Mouse (Mus musculus) liver, postnatal 0 days (tissue): ENCODE results near the gene Dtnb.

Experiments
- CTCF ChIP-seq: sonication (generic); IDR thresholded peaks from 2 replicates; pipeline ENCODE4 v1.5.1; 2016; ENCODE audit warnings: antibody characterized with exemption, low read depth
- EP300 ChIP-seq: IDR thresholded peaks from 2 replicates; pipeline ENCODE4 v1.6.1; 2016; ENCODE audit warnings: antibody characterized with exemption, low read depth, mild to moderate bottlenecking

DNA sequence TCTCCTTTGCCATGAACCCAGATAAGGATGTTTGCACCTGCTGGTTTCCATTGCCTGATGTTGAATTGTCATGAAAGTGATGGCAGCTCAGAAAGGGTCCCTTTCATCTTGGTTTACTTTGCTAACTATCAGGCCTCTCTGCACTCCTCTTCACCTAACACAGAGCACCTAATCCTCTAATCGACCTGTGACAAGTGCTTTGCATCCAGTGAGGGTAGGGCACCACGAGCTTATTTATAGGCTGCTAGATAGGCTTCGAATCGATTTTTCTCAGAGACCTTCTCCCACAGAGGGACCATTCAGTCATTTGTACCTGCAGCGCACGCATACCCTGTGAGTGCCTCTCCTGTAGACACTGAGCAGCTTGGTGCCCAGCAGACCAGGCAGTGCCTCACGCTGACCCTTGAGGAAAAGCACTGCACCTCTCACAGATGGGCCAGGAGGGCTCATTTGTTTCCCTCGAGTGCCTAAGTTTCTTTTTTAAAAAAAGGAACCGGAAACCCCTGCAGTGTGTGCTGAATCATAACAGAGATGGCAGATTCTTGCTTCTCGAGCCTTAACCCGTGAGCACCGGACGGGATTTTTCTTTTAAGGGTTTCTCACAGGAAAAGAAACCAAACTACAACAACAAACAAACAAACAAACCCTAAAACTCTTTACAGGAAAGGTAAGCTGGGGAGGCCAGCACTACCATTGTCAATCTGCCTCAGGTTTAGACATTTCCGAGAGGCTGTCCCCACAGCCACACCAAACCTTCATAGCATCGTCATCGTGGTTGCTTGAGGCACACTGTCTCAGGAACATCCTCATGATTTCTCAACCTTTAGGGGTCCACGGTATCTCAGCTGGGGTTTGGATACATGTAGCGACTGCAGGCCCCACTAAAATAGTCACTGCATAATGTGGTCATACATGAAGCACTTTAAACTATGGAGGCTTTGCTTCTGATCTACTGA lies 167.8 kb downstream of the Dtnb start:
- no peak for TF ChIP-seq CTCF
- no peak for TF ChIP-seq EP300
